Mouse (Mus musculus): ENCODE data around the gene Pcp2.

Pcp2 gene

DNA sequence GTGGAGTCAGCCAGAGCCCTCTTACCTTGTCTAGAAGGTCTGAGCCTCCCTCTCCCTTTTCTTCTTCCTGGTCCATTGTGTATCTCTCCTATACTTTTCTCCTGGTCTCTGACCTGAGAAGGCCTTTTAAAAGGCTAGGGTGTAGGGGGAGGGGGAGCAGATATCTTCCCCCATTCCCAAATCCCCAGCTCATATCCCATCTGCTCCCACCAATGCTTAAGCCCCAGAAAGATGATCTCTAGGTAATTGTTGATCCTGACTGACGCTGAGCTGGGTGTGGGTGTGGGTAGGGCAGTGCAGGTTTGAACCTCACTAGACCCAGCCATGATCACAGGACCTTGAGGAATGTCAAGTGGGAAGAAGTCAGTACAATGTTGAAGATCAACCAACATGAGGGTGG is at the start of gene Pcp2:
Pcp2 (minus strand) TSS at position 101 of the 400 bp plus-strand sequence.
- no peak for DNase-seq (ENCODE audit: low read depth)

DNA sequence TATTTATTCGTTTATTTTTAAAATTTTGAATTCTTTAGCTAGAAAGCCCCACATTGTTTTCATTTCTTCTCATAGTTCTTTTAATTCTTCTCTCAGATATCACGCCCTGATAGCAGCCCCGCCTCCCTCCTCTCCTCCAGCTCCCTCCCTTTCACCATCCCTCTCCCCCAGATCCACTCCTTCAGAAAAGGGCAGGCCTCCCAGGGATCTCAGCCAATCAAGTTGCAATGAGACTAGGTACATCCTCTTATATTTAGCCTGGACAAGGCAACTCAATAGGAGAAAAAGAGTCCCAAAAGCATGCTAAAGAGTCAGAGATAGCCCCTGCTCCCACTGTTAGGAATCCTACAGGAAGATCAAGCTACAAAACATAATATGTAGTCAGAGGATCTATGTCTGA is 49.3 kb upstream of the Pcp2 start:
- DNase-seq (ENCODE audit: low read depth): no peak

DNA sequence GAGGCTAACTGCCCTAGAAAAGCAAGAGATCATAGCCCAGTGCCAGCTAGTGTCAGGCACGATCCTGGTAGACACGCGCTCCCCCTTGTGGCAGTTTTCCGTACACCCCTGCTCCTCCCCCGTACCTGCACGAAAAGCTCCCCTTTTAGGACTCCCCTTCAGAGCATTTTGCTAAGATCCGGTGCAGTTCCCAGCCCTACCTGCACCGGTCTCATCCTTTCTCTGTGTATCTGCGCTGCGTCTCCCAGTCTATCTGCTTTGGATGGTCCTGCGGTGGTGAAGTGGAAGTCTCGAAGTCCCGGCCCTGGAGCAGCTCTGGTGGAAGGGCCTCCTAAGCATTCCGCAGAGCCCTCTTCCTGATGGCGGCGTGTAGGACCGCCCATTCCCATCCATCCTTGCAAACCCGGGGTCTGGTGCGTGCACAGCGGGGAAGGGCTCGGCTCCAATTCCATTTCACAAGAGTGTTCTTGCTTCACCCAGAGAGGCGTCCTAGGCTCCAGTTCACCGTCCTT is 46.7 kb upstream of the Pcp2 start, which contains the start of gene Fcor:
Fcor (minus strand) TSS at position 383 of the 512 bp plus-strand sequence.
- peak; percentile 54 for DNase-seq (ENCODE audit: low read depth)

DNA sequence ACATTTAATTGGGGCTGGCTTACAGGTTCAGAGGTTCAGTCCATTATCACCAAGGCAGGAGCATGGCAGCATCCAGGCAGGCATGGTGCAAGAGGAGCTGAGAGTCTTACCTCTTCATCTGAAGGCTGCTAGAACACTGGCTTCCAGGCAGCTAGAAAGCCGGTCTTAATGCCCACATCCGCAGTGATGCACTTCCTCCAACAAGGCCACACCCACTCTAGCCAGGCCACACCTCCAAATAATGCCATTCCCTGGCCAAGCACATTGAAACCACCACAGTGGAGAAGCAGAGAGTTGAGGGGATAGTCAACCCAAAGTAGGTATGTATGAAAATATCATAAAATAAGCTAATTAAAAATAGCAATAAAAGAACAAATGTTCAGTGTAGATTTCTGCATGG is 45.0 kb upstream of the Pcp2 start:
- DNase-seq (ENCODE audit: low read depth): no peak

DNA sequence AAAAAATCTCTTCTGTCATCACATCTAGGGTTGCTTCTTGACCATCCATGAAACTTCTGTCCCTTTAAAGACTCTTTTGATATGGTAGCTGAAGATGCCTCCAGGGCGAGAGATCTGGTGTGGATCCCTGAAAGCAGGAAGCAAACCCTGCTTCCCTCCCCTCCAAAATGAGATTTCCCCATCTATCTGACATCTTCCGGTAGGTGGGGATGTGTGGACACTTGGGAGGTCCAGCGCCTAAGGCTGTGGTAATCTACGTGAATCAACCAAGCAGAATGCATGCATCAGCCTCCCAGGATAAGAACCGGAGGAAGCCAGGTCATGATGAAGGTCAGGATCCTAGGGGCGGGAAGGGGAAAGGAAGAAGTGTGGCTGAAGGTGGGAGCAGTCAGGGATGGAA is 40.2 kb upstream of the Pcp2 start, which contains the start of gene Mcemp1:
Mcemp1 (plus strand) TSS at position 248 of the 400 bp plus-strand sequence.
- DNase-seq (ENCODE audit: low read depth): no peak

DNA sequence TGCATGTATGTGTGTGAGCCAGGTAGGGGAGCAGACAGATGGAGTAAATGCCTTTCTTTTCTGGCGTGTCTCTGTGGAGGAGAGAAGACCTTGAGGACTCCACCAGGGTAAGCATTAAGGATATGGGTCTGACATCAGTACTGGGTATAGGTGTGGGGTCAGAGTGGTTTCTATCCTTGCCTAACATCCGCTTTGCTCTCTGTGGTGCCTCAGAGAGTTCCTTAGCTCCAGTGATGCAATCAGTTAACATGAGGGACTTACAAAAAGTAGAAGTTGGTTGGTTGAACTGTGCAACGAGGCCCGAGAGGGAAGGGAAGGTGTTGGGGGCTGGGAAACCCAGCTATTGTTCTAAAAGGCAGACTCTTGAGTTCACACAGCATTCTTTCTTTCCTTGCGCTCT is 39.1 kb upstream of the Pcp2 start:
- no peak for DNase-seq (ENCODE audit: low read depth)

DNA sequence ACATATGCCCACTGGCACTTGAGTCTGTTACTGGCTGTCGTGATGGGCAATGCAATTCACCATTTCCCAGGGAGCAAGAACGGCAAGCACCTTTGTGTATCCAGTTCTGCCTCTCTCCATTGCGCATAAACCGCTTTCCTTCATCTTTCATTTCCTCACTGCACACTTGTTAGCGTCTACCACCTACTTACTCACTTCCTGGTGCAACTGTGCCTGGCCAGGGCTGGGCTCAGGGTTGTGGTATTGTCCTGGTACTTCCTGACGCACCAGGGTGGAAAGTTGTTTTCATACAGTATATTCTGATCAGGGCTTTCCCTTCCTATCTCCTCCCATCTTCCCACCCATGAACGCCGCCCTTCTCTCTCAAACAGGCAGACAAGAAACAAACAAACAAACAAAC is 35.5 kb upstream of the Pcp2 start:
- DNase-seq (ENCODE audit: low read depth): no peak

DNA sequence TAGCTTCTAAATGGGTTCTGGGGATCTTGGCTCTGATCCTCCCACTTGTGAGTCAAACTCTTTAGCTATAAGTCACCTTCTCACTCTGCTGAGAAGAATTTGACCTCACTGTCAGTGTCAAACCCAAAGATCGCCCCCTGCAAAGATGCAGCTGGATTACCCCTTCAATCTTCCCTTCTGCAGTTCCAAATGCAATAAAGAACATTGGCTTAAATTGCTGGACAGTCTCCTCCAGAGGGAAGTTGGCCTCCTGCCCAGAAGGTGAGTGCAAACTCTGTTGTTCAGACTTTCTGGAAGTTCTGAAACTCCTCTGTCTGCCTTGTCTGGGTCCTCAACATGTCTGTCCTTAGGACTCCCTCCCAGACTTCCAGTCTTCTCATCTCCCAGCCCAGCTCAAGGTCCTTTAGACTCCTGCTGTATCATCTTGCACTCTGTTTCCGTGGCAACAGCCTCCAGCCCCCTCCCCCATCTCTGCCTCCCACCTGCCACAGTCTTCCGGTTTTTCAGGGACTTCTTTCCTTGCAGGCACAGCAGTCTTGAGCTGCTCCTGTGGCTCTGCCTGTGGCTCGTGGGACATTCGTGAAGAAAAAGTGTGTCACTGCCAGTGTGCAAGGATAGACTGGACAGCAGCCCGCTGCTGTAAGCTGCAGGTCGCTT is 31.5 kb upstream of the Pcp2 start:
- no peak for DNase-seq (ENCODE audit: low read depth)

DNA sequence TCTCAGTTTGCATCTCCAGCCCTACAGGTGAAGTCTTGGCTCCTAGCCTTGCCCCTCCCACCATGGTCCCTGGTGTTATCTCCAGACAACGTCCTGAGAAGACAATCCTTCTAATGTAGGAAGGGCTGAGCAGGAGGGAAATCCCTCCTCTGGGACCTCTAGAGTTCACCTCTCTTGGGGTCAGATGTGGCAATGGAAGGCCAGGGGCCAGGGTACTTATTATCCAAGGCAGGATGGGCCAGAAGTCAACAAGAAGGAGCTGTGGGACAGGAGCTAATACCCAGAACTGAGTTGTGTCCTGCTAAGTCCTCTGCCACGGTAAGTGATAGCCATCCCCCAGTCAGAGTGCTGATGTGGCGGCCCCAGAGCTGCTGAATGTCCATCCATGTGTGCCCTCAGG is 30.2 kb upstream of the Pcp2 start, which contains the start of gene Retn:
Retn (plus strand) TSS at position 245 of the 400 bp plus-strand sequence.
- DNase-seq (ENCODE audit: low read depth): no peak

DNA sequence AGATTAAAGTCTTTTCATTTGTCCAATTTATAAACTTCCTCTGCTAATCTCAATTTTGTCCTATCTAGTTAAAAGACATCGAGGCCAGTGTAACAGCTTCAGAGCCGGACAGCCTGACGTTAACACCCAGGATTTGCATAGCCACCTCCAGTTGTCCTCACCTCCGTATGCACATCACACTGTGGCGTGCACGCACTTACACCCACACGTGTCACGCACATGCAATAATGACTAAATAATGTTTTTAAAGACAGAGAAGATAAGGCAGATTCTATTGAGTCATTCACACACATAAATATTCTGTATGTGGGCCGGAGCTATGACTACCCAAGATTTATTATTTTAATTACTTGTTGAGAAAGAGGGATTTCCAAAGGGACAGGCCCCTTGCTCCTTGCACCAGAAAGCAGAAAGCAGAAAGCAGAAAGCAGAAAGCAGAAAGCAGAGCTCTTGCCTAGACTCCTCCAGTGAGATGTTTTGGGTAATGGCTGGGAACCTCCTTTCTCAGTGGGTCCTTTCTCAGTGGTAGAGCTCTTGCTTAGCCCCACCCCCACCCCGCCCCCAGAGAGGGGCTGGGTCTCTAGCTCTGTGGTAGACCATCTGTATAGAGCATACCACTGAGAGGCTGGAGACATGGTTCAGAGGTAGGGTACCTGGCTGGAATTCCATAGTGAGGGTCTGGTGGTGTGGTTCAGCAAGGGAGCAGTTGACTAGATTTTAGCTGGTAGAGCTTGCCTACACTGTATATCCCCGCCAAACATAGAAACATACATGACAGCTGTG is 29.6 kb upstream of the Pcp2 start:
- no peak for DNase-seq (ENCODE audit: low read depth)

DNA sequence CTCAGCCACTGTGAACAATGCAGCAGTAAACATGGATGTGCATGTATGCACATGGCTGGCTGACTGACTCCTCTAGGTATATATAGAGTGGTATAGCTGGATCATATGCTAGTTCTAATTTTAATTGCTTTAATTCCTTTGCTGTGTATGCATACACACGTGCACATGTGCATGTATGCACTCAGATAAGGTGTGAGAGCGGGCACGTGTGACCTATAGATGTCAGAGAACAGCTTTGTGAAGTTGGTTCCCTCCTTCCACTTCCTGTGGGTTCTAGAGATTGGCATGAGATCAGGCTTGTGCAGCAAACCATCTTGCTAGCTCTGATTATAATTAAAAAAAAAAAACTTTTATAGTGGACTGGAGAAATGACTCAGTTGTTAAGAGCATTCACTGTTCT is 27.5 kb upstream of the Pcp2 start:
- DNase-seq (ENCODE audit: low read depth): no peak

DNA sequence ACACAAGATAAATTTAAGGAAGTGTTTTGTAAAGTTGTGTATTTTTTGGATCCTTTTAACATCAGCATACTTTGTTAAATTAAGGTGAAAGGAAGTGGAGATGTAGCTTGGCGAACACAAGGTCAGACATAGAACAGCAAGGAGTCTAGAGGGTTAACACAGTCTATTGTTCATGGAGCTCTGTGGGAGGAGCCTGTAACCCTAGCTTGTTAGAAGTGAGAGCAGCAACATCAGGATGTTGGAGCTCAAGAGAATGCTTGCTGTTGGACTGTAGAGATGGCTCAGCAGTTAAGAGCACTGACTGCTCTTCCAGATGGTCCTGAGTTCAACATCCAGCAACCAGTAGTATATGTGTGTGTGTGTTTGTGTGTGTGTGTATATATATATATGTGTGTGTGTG is 23.6 kb upstream of the Pcp2 start:
- DNase-seq (ENCODE audit: low read depth): no peak

DNA sequence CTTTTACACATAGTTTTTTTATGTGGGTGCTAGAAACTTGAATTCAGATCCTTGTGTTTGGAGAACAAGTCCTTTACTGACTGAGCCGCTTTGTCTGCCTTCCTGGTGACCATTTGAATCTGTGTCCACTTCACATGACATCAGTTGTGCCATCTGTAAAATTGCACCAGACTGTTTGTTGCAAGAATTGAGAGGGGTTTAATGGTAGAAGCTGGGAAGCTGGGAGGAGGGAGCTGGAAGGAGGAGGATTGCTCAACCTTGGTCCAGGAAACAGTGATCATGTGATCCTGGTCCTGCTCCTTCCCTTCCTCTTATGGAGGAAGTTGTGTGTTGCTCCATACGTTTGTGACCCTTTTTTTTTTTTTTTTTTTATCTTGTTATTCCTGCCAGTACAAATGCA is 22.9 kb upstream of the Pcp2 start:
- no peak for DNase-seq (ENCODE audit: low read depth)

DNA sequence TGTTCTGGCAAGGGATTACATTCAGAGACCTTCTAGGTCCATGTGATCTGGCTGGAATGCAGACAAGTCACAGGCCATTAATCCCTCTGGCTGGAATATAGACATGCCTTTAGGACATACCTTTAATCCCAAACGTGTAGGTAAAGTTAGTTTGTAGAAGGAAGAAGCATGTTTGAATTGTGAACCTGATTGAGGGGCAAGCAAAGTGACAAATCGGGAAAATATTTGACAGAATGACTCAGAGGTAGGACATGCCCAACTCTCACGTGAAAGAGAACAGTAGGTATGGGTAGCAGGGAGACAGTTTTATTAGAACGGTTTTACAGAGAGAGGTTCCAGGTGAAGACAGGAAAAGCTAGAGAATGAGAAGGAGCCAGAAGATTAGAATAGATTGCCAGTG is 22.2 kb upstream of the Pcp2 start:
- DNase-seq (ENCODE audit: low read depth): no peak

DNA sequence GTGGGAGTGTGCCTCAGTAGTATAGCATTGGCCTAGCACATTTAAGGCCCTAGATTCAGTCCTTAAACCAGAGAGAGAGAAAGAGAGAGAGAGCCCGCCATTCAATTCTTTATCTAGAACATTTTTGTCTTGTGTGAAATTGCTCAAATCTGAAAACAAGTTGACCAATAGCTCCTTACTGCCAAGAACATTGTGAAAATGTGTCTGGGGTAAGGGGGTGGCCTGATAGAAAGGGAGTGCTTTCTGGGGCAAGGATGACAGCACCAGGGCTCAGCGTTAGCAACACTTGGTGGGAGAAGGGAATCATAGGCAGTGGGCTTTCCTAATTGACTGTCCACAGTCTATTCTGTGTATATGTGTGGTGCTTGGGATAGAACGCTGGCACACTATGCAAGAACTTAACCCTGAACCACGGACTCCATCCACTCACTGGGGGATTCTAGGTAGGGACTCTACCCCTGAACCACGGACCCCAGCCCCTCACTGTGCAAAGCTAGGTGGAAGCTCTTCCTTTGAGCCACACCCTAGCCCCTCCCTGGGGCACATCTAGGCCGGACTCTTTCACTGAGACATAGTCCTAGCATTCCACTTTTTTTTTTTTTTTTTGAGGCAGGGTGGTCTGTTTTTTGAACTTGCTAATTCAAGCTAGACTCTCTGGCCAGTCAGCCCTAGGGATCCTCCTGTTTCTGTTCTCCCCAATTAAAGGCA is 21.6 kb upstream of the Pcp2 start:
- no peak for DNase-seq (ENCODE audit: low read depth)

DNA sequence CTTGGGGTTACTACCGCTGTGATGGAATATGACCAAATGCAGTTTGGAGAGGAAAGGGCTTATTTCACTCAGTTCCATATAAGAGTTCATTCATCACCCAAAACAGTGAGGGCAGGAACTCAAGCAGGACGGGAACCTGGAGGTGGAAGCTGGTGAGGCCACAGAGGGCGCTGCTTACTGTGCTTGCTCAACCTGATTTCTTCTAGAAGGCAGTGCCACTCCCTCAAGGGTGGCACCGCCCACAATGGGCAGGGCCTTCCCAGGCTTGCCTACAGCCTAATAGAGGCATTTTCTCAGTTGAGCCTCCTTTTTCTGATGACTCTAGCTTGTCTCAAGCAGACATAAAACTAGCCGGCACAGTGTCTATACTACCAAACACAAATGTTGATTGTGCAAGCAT is 20.5 kb upstream of the Pcp2 start:
- DNase-seq (ENCODE audit: low read depth): no peak

DNA sequence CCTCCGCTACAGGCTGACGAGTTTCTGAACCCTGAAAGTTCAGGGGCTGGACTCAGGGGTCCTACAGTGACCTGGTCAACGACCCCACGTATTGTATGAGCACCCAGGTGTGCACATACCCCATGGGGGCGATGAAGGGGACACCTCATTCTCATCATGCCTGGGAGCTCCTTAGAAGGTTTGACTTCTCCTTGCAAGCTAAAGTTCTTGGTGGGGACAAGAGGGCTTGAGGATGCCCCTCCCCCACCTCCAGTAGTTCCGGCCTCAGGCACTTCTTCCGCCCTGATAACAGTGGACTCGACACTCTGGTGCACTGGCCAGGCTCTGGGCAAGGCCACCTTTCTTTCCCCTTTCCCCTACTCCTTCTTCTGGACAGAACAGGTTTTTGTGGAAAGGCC is 6.1 kb upstream of the Pcp2 start:
- DNase-seq (ENCODE audit: low read depth): no peak

DNA sequence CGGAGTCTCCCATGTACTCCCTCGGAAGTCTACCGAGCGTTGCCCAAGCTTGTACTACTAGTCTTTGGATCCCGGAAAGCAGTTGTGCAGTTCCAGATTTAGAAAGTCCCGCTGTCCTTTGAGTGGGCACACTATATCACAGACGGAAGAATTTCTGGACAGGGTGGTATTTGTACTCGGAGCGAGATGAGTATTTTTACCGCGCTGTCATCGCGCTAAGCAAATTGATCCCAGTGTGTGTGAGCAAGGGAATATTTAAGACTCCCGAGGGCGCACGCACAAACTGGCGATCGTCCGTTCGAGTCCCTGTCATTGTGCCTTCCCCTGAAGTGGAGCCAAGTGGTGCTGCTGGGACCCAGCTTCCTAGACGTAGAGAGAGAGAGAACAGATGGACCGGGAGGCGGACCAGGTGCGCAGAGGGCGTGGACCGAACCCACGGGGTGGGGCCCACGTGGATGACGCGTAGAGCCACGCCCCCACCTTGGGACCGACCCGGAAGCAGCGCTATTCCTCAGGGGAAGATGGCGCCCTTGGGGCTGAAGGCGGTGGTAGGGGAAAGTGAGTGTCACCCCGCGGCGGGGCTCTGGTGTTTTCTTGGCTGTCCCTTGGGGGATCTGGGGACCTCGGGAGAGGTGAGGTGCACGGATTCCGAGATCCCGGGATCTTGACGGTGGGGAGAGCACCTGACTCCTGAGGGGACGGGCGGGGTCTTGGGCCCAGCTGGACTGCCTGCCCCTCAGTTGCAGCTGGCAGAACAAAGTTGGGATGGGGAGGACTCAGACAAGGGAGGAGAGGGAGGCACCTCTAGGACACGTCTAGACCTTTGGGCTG is 5.5 kb upstream of the Pcp2 start, which contains the start of gene Stxbp2:
Stxbp2 (plus strand) TSS at position 309 of the 831 bp plus-strand sequence.
- DNase-seq (ENCODE audit: low read depth): peak; percentile 17

DNA sequence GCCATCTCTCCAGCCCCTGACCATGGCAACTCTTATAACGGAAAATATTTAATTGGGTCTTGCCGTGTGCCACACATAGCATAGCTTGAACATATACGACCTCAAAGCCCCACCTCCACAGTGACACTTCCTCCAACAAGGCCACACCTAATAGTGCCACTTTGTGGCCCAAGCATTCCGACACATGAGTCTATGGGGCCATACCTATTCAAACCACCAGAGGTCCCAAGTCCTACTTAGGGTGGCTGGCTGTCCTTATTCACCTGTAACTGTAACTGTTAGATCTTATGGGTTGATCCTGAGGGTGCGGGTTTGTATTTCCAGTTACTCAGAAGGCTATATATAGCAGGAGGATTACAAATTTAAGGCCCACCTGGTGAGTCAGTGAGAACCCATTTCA is 2.7 kb upstream of the Pcp2 start:
- no peak for DNase-seq (ENCODE audit: low read depth)

DNA sequence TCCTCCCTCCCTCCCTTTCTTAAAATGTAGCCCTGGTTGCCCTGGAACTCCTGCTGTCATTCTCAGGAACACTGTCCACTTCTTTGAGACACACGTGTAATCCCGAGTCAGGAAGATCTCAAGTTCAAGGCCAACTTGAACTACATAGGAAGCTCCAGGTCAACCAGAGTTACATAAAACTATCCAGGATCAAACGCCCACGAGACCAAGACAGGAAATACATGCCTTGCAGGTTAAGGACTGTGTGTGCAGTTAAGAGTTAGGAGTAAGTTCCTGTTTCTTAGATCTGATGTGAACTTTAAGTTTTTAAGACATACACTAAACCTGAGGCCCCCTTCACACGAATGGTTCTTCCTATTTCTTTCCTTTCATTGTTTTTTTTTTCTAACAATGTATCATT is 1.6 kb upstream of the Pcp2 start:
- DNase-seq (ENCODE audit: low read depth): no peak

DNA sequence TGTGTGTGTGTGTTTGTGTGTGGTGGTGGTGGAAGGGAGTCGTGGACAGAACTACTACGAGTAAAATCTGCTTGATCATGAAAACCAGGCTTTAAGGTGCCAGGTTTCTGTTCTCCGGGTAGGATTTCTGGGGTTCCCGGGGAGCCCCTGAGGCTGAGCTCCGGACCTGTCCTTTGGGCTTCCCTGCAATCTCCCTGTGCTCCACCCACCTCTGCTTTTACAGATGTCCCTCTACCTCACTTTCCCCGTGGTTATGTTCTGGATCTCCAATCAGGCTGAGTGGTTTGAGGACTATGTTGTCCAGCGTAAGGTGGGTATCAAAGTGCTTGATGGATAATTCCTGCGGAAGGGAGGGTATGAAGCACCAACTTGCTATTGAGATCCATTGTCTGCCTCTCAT is 3.2 kb downstream of the Pcp2 start:
- DNase-seq (ENCODE audit: low read depth): no peak

Data from fibroblast of lung, adult 2 months (primary cell).